Mouse (Mus musculus) bone marrow macrophage, adult 2 months (primary cell): Measurements from ENCODE around the gene Gm30083. TPM values are rescaled to one million over a fixed set of nuclear protein-coding genes. Genes with fewer than 3 reads are reported as not detected.

Experiments used
- H3K27ac ChIP-seq: 2 replicates; pipeline ENCODE4 v1.5.1; 2012; ENCODE audit warnings: low read depth, low read length; ENCODE audit not compliant: insufficient read depth
- H3K4me1 ChIP-seq: 2 replicates; pipeline ENCODE4 v1.6.1; 2012; ENCODE audit warnings: low read length; ENCODE audit not compliant: control insufficient read depth, insufficient read depth
- H3K4me3 ChIP-seq: 2 replicates; pipeline ENCODE4 v1.5.1; 2012; ENCODE audit warnings: mild to moderate bottlenecking, low read length, moderate library complexity; ENCODE audit not compliant: insufficient read depth
- CTCF ChIP-seq: IDR thresholded peaks from 2 replicates; pipeline ENCODE4 v1.5.1; 2012; ENCODE audit warnings: low read depth, mild to moderate bottlenecking, low read length, moderate library complexity
- POLR2A ChIP-seq: IDR thresholded peaks from 2 replicates; pipeline ENCODE4 v1.6.1; 2012; ENCODE audit warnings: mild to moderate bottlenecking, low read depth, low read length, borderline replicate concordance
- polyA plus RNA-seq: library from polyadenylated mRNA; stranded (reverse); fragments of >200 nt; gene quantifications from 2 replicates; pipeline ENCODE4 v1.2.4, GENCODE M21; 2012; ENCODE audit not compliant: missing spikeins, insufficient read depth, insufficient read length

Gene Gm30083
- not detected in 2 replicates for polyA plus RNA-seq

- no peaks in the 10 kb centered on the region for H3K4me1 ChIP-seq
- no peak within 1 kb of the TSS for H3K4me3 ChIP-seq
- no peak within 1 kb of the TSS for H3K27ac ChIP-seq
- no peak for TF ChIP-seq CTCF
- no peak for TF ChIP-seq POLR2A
Observed at GRCm38 (mm10) chr14:34015063-34015462, at the start of gene Gm30083. TSS of gene Gm30083 (minus strand) at chr14:34015182.

- no peak within 1 kb of the TSS for H3K27ac ChIP-seq
- TF ChIP-seq CTCF (no peak), POLR2A (no peak)
- H3K4me3 ChIP-seq = no peak within 1 kb of the TSS
- H3K4me1 ChIP-seq = no peaks in the 10 kb centered on the region
Observed at GRCm38 (mm10) chr14:34052516-34052915, 37.5 kb upstream of the Gm30083 start, which contains the start of gene Antxrl. TSS of gene Antxrl (plus strand) at chr14:34052707.

GRCm38 (mm10) chr14:34050101-34050779 is 35.3 kb upstream of the Gm30083 start:
- Histone ChIP-seq H3K4me3 (no peak overlapping the region), H3K4me1 (no peaks in the 10 kb centered on the region), H3K27ac (no peak overlapping the region)
- TF ChIP-seq CTCF (no peak), POLR2A (no peak)

- Histone ChIP-seq H3K27ac (no peak overlapping the region), H3K4me3 (no peak overlapping the region), H3K4me1 (no peaks in the 10 kb centered on the region)
- TF ChIP-seq CTCF (no peak), POLR2A (no peak)
Observed at GRCm38 (mm10) chr14:34043341-34043740, 28.4 kb upstream of the Gm30083 start.

GRCm38 (mm10) chr14:34041241-34041640 is 26.3 kb upstream of the Gm30083 start:
- H3K4me1 ChIP-seq = no peaks in the 10 kb centered on the region
- TF ChIP-seq POLR2A (no peak), CTCF (no peak)
- no peak overlapping the region for H3K27ac ChIP-seq
- no peak overlapping the region for H3K4me3 ChIP-seq

GRCm38 (mm10) chr14:34033841-34034610 is 19.0 kb upstream of the Gm30083 start:
- no peak for TF ChIP-seq CTCF
- TF ChIP-seq POLR2A = no peak
- no peak overlapping the region for H3K27ac ChIP-seq
- H3K4me1 ChIP-seq = no peaks in the 10 kb centered on the region
- no peak overlapping the region for H3K4me3 ChIP-seq

GRCm38 (mm10) chr14:34026710-34027109 is 11.7 kb upstream of the Gm30083 start:
- Histone ChIP-seq H3K27ac (no peak overlapping the region), H3K4me1 (no peaks in the 10 kb centered on the region), H3K4me3 (no peak overlapping the region)
- TF ChIP-seq CTCF (no peak), POLR2A (no peak)

- TF ChIP-seq POLR2A = no peak
- no peak for TF ChIP-seq CTCF
- Histone ChIP-seq H3K4me1 (no peaks in the 10 kb centered on the region), H3K27ac (no peak overlapping the region), H3K4me3 (no peak overlapping the region)
Observed at GRCm38 (mm10) chr14:34016938-34017337, 2.0 kb upstream of the Gm30083 start.

GRCm38 (mm10) chr14:34016381-34016780 is 1.4 kb upstream of the Gm30083 start, which contains the start of gene Gm5460:
TSS of gene Gm5460 (plus strand) at chr14:34016758.
- TF ChIP-seq CTCF (no peak), POLR2A (no peak)
- no peak within 1 kb of the TSS for H3K27ac ChIP-seq
- no peaks in the 10 kb centered on the region for H3K4me1 ChIP-seq
- no peak within 1 kb of the TSS for H3K4me3 ChIP-seq

GRCm38 (mm10) chr14:34002358-34002757 is 12.6 kb downstream of the Gm30083 start:
- H3K27ac ChIP-seq = no peak overlapping the region
- no peak overlapping the region for H3K4me3 ChIP-seq
- H3K4me1 ChIP-seq = no peaks in the 10 kb centered on the region
- TF ChIP-seq CTCF = no peak
- TF ChIP-seq POLR2A = no peak
